Mouse (Mus musculus) gastrocnemius, adult 18-20 months (tissue): ENCODE measurements around the gene Psmc3. TPM values are rescaled to one million over a fixed set of nuclear protein-coding genes. Genes with fewer than 3 reads are reported as not detected.

ENCODE experiments used
- DNase-seq: peaks from one replicate; pipeline ENCODE4 v3.0.0; 2021; ENCODE audit warnings: low spot score
- total RNA-seq, 2 experiments: library from RNA; stranded (reverse); gene quantifications; 2 replicates each; pipeline ENCODE4 v1.2.3; 2021

The Psmc3 gene
- total RNA-seq, 2 experiments from 2014 or later = 249 to 273 TPM

GRCm38 (mm10) chr2:91080784-91081513 is 27.1 kb downstream of the Psmc3 start:
- no peak for DNase-seq

GRCm38 (mm10) chr2:91081775-91082695 is 28.2 kb downstream of the Psmc3 start, which contains the start of gene Spi1:
Gene Spi1 (plus strand): TSS chr2:91082390.
- DNase-seq = no peak

DNA sequence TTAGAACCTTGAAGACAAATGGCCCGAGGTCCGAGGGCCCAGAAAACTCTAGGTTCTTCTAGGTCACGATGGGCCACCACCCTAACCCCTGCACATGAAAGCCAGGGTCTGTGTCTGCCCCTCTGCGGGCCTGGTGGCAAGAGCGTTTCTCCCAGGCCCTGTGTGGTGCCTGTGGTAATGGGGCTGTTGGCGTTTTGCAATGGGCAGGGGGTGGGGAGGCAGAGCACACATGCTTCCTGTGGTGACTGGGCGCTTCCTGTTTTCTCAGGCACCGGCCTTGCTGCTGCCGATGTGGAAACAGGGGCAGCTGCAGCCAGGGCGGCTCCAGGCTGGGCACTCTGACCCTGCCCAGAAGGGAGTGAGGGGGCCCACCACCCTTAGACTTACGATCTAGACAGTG is 29.0 kb downstream of the Psmc3 start:
- DNase-seq = no peak

- no peak for DNase-seq
These were observed 29.6 kb downstream of the Psmc3 start for GRCm38 (mm10) chr2:91083366-91083940.

DNA sequence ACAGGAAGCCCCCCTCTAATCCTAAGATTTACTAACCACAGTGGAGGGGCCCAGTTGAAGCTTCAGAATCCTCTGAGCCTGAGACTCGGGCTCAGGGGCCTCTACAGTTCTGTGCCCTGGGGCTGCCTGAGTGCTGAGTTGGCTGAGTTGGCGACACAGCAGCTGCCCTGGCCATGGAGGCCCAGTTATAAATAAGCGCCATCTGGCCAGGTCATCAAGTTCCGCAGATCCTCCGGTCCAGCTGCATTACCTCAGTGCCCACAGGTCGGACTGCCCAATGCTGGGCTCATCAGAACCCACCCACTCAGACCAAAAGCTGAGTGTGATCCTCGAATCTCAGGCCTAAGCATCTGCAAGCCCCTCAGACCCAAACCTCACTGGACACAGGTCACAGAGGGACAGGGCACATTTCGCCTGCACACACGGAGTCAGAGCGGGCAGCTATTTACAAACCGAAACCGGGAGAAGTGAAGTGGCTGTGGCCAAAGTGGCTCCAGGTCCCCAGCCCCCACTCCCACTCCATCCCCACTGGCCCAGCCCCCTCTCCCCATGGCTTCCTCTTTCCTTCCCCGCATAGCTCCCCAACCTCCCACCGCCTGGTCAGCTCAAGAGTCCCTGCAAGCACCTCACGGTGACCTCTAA is 30.5 kb downstream of the Psmc3 start:
- DNase-seq = peak; percentile 81

GRCm38 (mm10) chr2:91085494-91086391 is 31.9 kb downstream of the Psmc3 start:
- DNase-seq = no peak

DNA sequence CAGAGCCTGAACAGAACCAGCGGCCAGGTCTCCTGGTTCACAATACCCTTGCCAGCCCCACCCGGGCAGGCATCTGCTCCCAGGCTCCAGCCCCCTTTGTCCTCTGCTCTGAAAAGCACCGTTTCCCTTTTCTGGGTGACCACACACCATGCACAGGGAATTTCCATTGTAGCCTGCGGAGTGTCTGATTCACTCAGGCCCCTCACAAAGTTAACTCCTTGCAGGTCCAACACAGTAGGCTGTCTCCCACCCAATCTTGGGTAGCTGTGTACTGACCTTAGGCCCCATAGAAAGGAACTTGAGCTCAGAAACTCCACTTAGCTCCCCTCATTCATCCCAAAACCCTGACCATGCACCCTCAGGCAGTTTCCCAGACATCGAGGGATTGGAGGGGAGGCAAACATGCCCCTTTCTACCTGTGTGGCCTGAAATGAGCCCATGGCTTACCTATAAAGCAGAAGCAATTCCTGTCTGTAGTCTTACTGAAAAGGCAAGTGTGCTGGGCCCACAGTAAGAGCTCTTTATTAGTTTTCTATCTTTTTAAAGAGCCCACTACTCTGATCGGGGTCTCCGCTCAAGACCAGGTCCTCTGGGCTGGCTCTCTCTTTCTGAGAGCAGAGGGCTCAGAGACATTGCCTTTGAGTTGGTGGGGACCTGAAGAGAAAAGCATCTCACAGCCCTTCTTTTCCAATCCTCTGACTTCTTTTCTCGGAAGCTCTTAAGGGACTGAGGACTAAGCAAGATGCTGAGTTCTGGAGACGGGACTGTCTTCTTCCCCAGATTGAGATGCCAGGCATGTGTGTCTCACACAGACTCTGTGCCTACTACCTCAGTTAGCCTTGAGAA is 32.8 kb downstream of the Psmc3 start:
- DNase-seq = no peak

DNA sequence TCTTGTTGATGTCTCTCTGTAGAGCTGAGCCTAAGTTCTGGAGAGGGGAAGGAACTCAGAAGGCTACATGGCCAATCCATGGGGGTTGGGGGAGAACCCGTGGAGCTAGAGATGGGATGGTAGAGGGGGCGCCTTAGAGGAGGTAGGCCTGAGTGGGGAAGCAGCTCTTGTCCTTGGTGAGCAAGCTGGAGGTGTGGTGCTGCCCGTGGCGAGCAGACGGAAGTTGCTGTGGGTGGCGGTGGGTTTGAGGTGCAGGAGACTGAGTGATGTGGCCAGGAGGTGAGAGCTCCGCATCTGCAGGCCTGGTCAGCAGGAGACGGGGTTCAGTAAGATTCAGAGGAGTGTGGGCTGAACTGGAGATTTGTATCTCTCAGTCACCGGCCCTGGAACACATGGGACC is 33.6 kb downstream of the Psmc3 start:
- DNase-seq = no peak

DNA sequence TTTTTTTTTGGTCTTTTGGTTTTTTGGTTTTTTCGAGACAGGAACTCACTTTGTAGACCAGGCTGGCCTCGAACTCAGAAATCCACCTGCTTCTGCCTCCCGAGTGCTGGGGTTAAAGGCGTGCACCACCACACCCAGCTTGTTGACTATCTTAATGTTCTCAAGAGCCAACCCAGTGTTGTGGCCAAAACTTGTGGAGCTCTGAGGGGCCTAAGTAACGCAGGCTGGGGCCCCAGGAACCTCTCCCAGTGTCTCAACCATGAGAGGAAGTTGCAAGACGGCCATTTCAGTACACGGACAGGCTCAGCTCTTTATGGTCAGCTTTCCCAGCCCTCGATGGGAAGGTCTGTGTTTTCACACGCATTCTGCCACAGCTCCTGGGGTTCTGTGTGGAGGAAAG is 35.2 kb downstream of the Psmc3 start:
- DNase-seq = no peak

- DNase-seq = no peak
These were observed 36.4 kb downstream of the Psmc3 start for GRCm38 (mm10) chr2:91090208-91090607.

- DNase-seq = no peak
These were observed 37.0 kb downstream of the Psmc3 start for GRCm38 (mm10) chr2:91090827-91091226.

- no peak for DNase-seq
These were observed 42.7 kb downstream of the Psmc3 start for GRCm38 (mm10) chr2:91096524-91096923.

GRCm38 (mm10) chr2:91097015-91097414 is 43.2 kb downstream of the Psmc3 start:
- no peak for DNase-seq

DNA sequence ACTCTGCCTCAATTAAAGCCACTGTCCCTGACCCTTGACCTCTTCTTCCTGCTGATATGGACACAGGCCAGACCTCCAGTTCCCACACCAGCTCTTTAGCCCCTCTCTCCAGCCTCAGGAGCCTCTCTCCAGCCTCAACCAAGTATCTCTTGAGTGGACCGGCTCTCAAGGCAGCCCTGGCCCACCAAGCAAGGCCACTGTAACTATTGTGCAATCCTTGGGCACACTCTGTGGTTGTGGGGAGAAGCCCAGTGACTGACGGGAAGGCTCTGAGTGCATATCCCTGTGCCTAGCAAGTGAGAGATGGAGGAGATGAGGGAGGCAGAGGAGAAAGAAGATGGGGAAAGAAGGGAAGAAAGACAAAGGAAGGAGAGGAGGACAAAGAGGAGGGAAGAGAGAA is 44.3 kb downstream of the Psmc3 start:
- DNase-seq = no peak

GRCm38 (mm10) chr2:91101124-91101740 is 47.4 kb downstream of the Psmc3 start:
- DNase-seq = peak; percentile 94

- DNase-seq = no peak
These were observed 54.3 kb downstream of the Psmc3 start for GRCm38 (mm10) chr2:91108156-91108555.

DNA sequence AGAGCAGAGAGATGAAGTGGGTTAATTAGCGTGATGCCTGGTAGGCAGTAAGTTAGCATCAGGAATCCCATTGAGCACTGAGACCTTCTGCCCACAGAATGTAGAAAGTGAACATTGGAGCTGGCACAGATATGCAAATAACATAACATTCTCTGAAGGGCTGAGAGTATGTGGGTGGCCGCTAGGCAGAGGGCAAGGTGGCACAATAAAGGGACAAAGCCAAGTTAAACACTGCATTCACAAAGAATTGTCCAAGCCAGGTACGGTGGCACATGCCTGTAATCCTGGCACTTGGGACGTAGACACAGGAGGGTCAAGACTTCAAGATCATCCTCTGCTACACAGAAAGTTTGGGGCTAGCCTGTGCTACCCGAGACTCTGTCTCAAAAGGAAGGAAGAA is 55.4 kb downstream of the Psmc3 start:
- no peak for DNase-seq

DNA sequence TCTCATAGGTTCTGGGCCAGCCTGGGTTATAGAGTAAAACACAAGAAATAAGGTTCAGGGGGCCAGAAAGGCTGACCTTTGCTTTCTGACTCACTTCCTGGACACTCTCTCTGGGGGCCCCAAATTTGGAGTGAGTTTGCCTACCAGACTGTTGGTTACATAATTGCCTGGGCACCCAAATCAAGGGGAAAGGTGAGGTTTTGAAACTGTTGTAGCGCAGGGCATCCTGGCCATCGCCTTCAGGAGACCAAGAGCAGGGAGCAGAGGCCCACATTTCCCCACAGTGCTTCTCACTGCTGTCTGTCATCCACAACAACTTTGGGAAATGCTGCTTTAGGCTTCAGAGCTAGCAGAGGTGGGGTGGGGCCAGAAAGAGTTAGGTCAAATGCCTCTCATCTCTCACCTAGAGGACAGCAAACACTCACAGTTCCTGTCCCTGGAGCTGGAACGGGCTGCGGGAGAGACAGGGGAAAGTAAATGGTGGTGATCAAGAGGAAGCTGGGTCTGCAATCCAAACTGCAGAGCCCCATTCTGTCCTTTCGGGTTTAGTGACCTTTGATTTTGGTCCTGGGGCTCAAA is 56.1 kb downstream of the Psmc3 start:
- no peak for DNase-seq

- DNase-seq = no peak
These were observed 56.6 kb downstream of the Psmc3 start for GRCm38 (mm10) chr2:91110429-91110828.
